Mouse (Mus musculus) small intestine, adult 2 months (tissue): Measurements from ENCODE around the gene Nktr. TPM values are rescaled to one million over a fixed set of nuclear protein-coding genes. Genes with fewer than 3 reads are reported as not detected.

ENCODE experiments used
- H3K27ac ChIP-seq: fragments of 200-500 bp; 2 replicates; pipeline ENCODE4 v1.5.1; 2012; ENCODE audit warnings: low read depth, low read length, control low read depth, inconsistent platforms; ENCODE audit not compliant: insufficient read depth
- H3K27me3 ChIP-seq: fragments of 200-500 bp; 2 replicates; pipeline ENCODE4 v1.6.1; 2012; ENCODE audit warnings: mild to moderate bottlenecking, moderate library complexity, low read length, inconsistent platforms; ENCODE audit not compliant: control insufficient read depth, insufficient read depth
- H3K36me3 ChIP-seq: fragments of 200-500 bp; 2 replicates; pipeline ENCODE4 v1.6.1; 2012; ENCODE audit warnings: mild to moderate bottlenecking, low read length, control low read depth, inconsistent platforms; ENCODE audit not compliant: control insufficient read depth, insufficient read depth
- H3K4me1 ChIP-seq: fragments of 200-500 bp; 2 replicates; pipeline ENCODE4 v1.6.1; 2012; ENCODE audit warnings: low read length, inconsistent platforms, mixed read lengths; ENCODE audit not compliant: control insufficient read depth, insufficient read depth, insufficient read length
- H3K4me3 ChIP-seq: fragments of 200-500 bp; 2 replicates; pipeline ENCODE4 v1.5.1; 2012; ENCODE audit warnings: low read depth, mild to moderate bottlenecking, control low read depth, inconsistent platforms, low read length, moderate library complexity
- CTCF ChIP-seq: fragments of 200-500 bp; IDR thresholded peaks from 2 replicates; pipeline ENCODE4 v1.5.1; 2012; ENCODE audit warnings: low read depth, mild to moderate bottlenecking, control low read depth, inconsistent platforms, low read length, moderate library complexity, mixed read lengths; ENCODE audit not compliant: insufficient replicate concordance, insufficient read length; ENCODE audit errors: extremely low read depth
- POLR2A ChIP-seq: fragments of 200-500 bp; IDR thresholded peaks from 2 replicates; pipeline ENCODE4 v1.6.1; 2012; ENCODE audit warnings: low read depth, mild to moderate bottlenecking, control low read depth, inconsistent platforms, low read length, moderate library complexity
- WGBS: fragments of 180-500 bp; shearing (Covaris S2); methylation state at CpG from one replicate; pipeline ENCODE4 v1.1.7; 2018; 5-methylcytosine and 5-hydroxymethylcytosine counted together
- polyA plus RNA-seq: library from polyadenylated mRNA; depleted of rRNA; stranded (reverse); fragments of >200 nt; gene quantifications from 2 replicates; pipeline ENCODE4 v1.2.3, GENCODE M21; 2012

Nktr gene
- polyA plus RNA-seq, 1 experiment, result 30.2 TPM

- Histone ChIP-seq H3K27ac (no peak overlapping the region), H3K27me3 (no peaks in the 10 kb centered on the region), H3K4me3 (no peak overlapping the region), H3K4me1 (no peaks in the 10 kb centered on the region), H3K36me3 (peaks cover 25% of the 10 kb centered on the region)
- WGBS, result 90% methylated on average over 7 of the region's 7 CpGs
- TF ChIP-seq POLR2A (no peak), CTCF (no peak)
Measured at GRCm38 (mm10) chr9:121690734-121691133, 28.2 kb upstream of the Nktr start.

- no peaks in the 10 kb centered on the region for H3K27me3 ChIP-seq
- 87% methylated on average over 12 of the region's 12 CpGs for WGBS
- peaks cover 10% of the 10 kb centered on the region for H3K36me3 ChIP-seq
- TF ChIP-seq CTCF (no peak), POLR2A (no peak)
- no peak overlapping the region for H3K4me3 ChIP-seq
- no peaks in the 10 kb centered on the region for H3K4me1 ChIP-seq
- H3K27ac ChIP-seq, result no peak overlapping the region
Measured at GRCm38 (mm10) chr9:121694736-121695135, 24.2 kb upstream of the Nktr start.

GRCm38 (mm10) chr9:121696626-121697025, 22.3 kb upstream of the Nktr start:
- Histone ChIP-seq H3K4me3 (no peak overlapping the region), H3K27me3 (no peaks in the 10 kb centered on the region), H3K4me1 (no peaks in the 10 kb centered on the region), H3K27ac (no peak overlapping the region), H3K36me3 (peaks cover 5% of the 10 kb centered on the region)
- TF ChIP-seq POLR2A, result no peak
- TF ChIP-seq CTCF, result no peak
- WGBS, result 91% methylated on average over 9 of the region's 9 CpGs

- no peaks in the 10 kb centered on the region for H3K27me3 ChIP-seq
- TF ChIP-seq CTCF (peak; percentile 100), POLR2A (no peak)
- 94% methylated on average over 1 of the region's 1 CpGs for WGBS
- H3K27ac ChIP-seq, result no peak overlapping the region
- peaks cover 5% of the 10 kb centered on the region for H3K36me3 ChIP-seq
- H3K4me3 ChIP-seq, result no peak overlapping the region
- H3K4me1 ChIP-seq, result no peaks in the 10 kb centered on the region
Measured at GRCm38 (mm10) chr9:121697150-121698049, 21.6 kb upstream of the Nktr start.

- H3K36me3 ChIP-seq, result no peaks in the 10 kb centered on the region
- peak overlapping the region; percentile 83 for H3K4me3 ChIP-seq
- TF ChIP-seq POLR2A, result no peak
- no peak for TF ChIP-seq CTCF
- H3K27me3 ChIP-seq, result no peaks in the 10 kb centered on the region
- 19% methylated on average over 11 of the region's 11 CpGs for WGBS
- peaks cover 10% of the 10 kb centered on the region; the same call in 1 of the 2 replicates for H3K4me1 ChIP-seq
- H3K27ac ChIP-seq, result peak overlapping the region; percentile 70
Measured at GRCm38 (mm10) chr9:121704261-121704645, 14.7 kb upstream of the Nktr start.

GRCm38 (mm10) chr9:121704646-121705625, 14.0 kb upstream of the Nktr start, which contains the start of gene Sec22c:
Gene Sec22c (minus strand): TSS chr9:121705490.
- Histone ChIP-seq H3K4me3 (peak within 1 kb of the TSS; percentile 83), H3K27ac (peak within 1 kb of the TSS; percentile 93), H3K4me1 (peaks cover 10% of the 10 kb centered on the region; the same call in 1 of the 2 replicates), H3K36me3 (no peaks in the 10 kb centered on the region), H3K27me3 (no peaks in the 10 kb centered on the region)
- under 1% methylated on average over 69 of the region's 69 CpGs for WGBS
- no peak for TF ChIP-seq CTCF
- TF ChIP-seq POLR2A, result peak; percentile 40
